Mouse (Mus musculus): ENCODE results near the gene Enc1. TPM values are rescaled to one million over a fixed set of nuclear protein-coding genes. Genes with fewer than 3 reads are reported as not detected.

The Enc1 gene
- polyA plus RNA-seq, 1 experiment: 6.5 TPM

DNA sequence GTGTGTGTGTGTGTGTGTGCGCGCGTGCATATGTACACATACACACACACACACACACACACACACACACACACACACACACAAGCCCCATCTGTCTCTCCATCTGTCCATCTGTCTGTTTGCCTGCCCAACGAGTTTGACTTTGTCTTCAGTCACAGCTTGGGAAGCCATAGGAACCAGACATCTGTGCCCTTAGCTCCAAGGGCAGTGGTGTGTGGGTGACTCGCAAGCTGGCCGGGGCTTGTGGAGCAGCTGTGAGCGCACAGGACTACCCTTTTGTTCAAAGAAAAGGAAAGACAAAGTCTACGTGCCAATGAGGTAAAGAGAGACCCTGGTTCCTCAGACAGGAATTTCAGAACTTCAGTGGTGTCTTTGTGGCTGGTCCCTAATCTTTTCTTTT is 51.1 kb downstream of the Enc1 start:
- TF ChIP-seq POLR2A (IDR thresholded peaks at IDR 0.05; ENCODE audit: borderline replicate concordance, control insufficient read depth, low read depth, low read length) (no peak), CTCF (IDR thresholded peaks at IDR 0.05; ENCODE audit: control insufficient read depth, insufficient read depth, low read length) (no peak)
- Histone ChIP-seq H3K4me1 (ENCODE audit: control insufficient read depth, insufficient read depth, low read length) (no peaks in the 10 kb centered on the region; the same call in 1 of the 2 replicates), H3K4me3 (replicated peaks; ENCODE audit: control insufficient read depth, low read depth, low read length) (no peak overlapping the region), H3K27ac (ENCODE audit: control insufficient read depth, insufficient read depth, low read depth, low read length, poor library complexity) (no peak overlapping the region)
- 82% methylated on average over 8 of the region's 8 CpGs for WGBS

DNA sequence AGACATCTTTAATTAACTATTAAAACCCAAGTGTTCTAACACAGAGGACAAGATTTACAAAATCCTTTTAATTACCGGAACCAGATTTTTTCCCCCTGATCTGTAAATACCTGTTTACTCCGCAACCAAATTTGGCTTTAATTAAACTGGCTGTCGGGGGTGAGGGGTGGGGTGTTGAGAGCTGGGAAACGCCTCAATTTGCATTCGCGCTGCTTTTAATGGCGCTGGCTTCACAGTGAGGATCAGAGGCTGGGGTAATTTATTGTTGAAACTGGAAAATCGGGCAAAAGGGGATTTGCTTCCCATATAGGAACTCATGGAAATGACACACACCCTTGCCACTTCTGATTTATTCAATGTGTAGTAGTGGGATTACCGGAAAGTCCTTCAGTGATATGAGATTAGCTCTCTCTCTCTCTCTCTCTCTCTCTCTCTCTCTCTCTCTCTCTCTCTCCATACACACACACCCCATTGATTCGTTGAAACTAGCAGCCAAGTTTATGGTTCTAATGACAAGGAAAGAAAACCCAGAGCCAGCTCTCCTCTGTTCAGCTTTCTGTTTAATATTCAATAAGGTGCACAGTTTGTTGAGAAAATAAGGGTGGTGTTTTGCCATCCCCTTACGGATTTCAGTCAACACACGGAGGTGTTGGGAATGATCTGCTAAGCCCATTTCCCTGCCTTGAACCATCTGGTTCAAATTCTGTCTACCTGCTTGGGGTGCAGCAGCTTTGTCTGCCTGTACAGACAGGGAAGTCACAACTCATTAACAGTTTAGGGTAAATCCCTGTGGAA is 51.7 kb downstream of the Enc1 start:
- no peak overlapping the region for H3K27ac ChIP-seq (ENCODE audit: control insufficient read depth, insufficient read depth, low read depth, low read length, poor library complexity)
- H3K4me1 ChIP-seq (ENCODE audit: control insufficient read depth, insufficient read depth, low read length): no peaks in the 10 kb centered on the region; the same call in 1 of the 2 replicates
- TF ChIP-seq POLR2A (IDR thresholded peaks at IDR 0.05; ENCODE audit: borderline replicate concordance, control insufficient read depth, low read depth, low read length) (no peak), CTCF (IDR thresholded peaks at IDR 0.05; ENCODE audit: control insufficient read depth, insufficient read depth, low read length) (no peak)
- H3K4me3 ChIP-seq (replicated peaks; ENCODE audit: control insufficient read depth, low read depth, low read length): no peak overlapping the region
- 82% methylated on average over 12 of the region's 12 CpGs for WGBS

DNA sequence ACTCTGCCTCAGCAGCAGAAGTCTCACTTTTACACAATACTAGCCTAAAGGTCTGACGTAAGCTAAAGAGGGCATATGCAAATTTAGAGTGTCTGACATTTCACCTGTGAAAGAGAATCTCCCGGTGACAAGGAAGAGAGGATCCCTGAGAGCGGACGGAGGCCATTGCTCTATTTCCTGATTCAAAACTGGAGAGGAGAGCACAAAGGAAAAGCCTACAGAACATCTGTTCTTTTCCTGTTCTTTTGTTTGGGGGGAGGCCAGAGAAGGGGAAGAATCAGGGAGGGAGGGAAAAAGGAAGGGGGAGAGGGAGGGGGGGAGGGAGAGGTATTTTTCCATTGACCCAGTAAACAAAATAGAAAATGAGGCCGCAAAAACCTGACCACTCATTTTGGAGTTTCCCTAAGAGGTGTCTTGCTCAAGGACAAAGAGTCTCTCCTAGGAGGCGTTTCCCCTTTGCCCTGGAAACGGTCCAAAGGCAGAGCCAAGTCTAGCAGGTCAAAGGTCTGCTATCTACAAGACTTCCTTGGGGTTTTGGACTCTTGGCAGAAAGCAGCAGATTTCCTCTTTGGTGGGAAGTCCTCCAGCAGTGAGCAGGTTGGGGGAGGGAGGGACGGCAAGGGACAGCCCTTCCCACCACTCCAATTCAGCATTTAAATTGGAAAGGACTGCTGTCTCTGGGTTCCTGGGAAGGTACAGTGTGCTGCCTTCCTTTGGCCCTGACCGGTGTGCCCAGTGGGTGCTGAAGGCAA is 54.4 kb downstream of the Enc1 start:
- Histone ChIP-seq H3K27ac (ENCODE audit: control insufficient read depth, insufficient read depth, low read depth, low read length, poor library complexity) (no peak overlapping the region), H3K4me3 (replicated peaks; ENCODE audit: control insufficient read depth, low read depth, low read length) (no peak overlapping the region), H3K4me1 (ENCODE audit: control insufficient read depth, insufficient read depth, low read length) (no peaks in the 10 kb centered on the region; the same call in 1 of the 2 replicates)
- WGBS: 37% methylated on average over 9 of the region's 9 CpGs
- TF ChIP-seq POLR2A (IDR thresholded peaks at IDR 0.05; ENCODE audit: borderline replicate concordance, control insufficient read depth, low read depth, low read length): no peak

- 31% methylated on average over 11 of the region's 11 CpGs for WGBS
- H3K4me1 ChIP-seq (ENCODE audit: control insufficient read depth, insufficient read depth, low read length): no peaks in the 10 kb centered on the region; the same call in 1 of the 2 replicates
- no peak for TF ChIP-seq POLR2A (IDR thresholded peaks at IDR 0.05; ENCODE audit: borderline replicate concordance, control insufficient read depth, low read depth, low read length)
- no peak for TF ChIP-seq CTCF (IDR thresholded peaks at IDR 0.05; ENCODE audit: control insufficient read depth, insufficient read depth, low read length)
Measured at GRCm38 (mm10) chr13:97295853-97296219, 54.9 kb downstream of the Enc1 start.

DNA sequence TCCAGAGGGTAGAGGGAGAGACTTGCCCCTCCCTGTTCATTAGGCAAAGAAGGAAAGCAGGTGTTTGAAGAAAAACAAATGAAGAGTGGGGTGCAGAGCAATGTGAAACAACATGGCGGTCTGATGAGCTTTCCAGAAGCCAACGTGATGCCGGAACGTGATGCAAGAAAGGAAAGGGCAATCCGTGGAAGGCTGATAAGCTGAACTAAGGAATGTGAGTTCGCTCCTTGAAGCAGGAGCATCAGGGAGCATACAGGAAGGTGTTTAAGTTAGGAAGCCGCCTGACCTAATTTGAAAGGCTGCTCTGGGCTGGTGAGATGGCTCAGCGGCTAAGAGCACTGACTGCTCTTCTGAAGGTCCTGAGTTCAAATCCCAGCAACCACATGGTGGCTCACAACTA is 55.4 kb downstream of the Enc1 start:
- no peak for TF ChIP-seq CTCF (IDR thresholded peaks at IDR 0.05; ENCODE audit: control insufficient read depth, insufficient read depth, low read length)
- no peak for TF ChIP-seq POLR2A (IDR thresholded peaks at IDR 0.05; ENCODE audit: borderline replicate concordance, control insufficient read depth, low read depth, low read length)
- Histone ChIP-seq H3K4me1 (ENCODE audit: control insufficient read depth, insufficient read depth, low read length) (no peaks in the 10 kb centered on the region), H3K27ac (ENCODE audit: control insufficient read depth, insufficient read depth, low read depth, low read length, poor library complexity) (no peak overlapping the region), H3K4me3 (replicated peaks; ENCODE audit: control insufficient read depth, low read depth, low read length) (no peak overlapping the region)
- WGBS: 86% methylated on average over 8 of the region's 8 CpGs

More at GRCm38 (mm10) chr13:97295853-97296219, 54.9 kb downstream of the Enc1 start:
- no peak overlapping the region for H3K27ac ChIP-seq (ENCODE audit: control insufficient read depth, insufficient read depth, low read depth, low read length, poor library complexity)
- H3K4me3 ChIP-seq (replicated peaks; ENCODE audit: control insufficient read depth, low read depth, low read length): no peak overlapping the region

GRCm38 (mm10) chr13:97296757-97297156 is 55.9 kb downstream of the Enc1 start:
- no peak for TF ChIP-seq CTCF (IDR thresholded peaks at IDR 0.05; ENCODE audit: control insufficient read depth, insufficient read depth, low read length)
- no peak for TF ChIP-seq POLR2A (IDR thresholded peaks at IDR 0.05; ENCODE audit: borderline replicate concordance, control insufficient read depth, low read depth, low read length)
- H3K4me3 ChIP-seq (replicated peaks; ENCODE audit: control insufficient read depth, low read depth, low read length): no peak overlapping the region
- WGBS: 93% methylated on average over 5 of the region's 5 CpGs

DNA sequence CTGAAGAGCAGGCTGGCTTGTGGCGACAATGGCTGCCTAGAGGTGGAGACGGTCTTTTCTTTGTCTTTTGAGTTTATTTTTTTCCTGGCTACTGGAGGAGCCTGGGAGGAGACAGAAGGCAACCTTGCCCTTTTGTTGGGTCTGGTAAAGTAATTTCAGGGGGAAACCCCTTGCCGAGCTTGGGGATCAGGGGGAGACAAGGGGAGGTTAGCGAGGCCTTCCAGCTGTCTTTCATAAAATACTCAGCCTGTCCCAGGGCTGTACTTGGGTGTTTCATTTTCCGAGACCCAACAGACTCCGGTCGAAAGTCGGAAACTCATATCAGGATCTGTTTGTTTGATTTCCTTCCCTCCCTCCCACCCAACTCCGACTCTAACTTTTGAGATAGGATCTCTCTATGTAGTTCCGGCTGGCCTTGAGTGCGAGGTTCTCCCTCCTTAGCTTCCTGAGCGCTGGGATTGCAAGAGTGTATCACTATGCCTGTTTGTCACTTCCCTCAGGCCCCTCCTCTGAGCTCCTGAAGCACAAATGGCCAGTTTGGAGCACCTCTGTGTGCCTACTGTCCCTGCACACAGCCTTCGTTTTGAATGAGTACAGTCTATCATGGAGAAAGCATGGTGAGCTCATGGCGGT is 56.6 kb downstream of the Enc1 start:
- Histone ChIP-seq H3K27ac (ENCODE audit: control insufficient read depth, insufficient read depth, low read depth, low read length, poor library complexity) (no peak overlapping the region), H3K4me1 (ENCODE audit: control insufficient read depth, insufficient read depth, low read length) (no peaks in the 10 kb centered on the region), H3K4me3 (replicated peaks; ENCODE audit: control insufficient read depth, low read depth, low read length) (no peak overlapping the region)
- no peak for TF ChIP-seq CTCF (IDR thresholded peaks at IDR 0.05; ENCODE audit: control insufficient read depth, insufficient read depth, low read length)
- no peak for TF ChIP-seq POLR2A (IDR thresholded peaks at IDR 0.05; ENCODE audit: borderline replicate concordance, control insufficient read depth, low read depth, low read length)
- 85% methylated on average over 14 of the region's 14 CpGs for WGBS

More at GRCm38 (mm10) chr13:97296757-97297156, 55.9 kb downstream of the Enc1 start:
- Histone ChIP-seq H3K27ac (ENCODE audit: control insufficient read depth, insufficient read depth, low read depth, low read length, poor library complexity) (no peak overlapping the region), H3K4me1 (ENCODE audit: control insufficient read depth, insufficient read depth, low read length) (no peaks in the 10 kb centered on the region)

- no peaks in the 10 kb centered on the region for H3K4me1 ChIP-seq (ENCODE audit: control insufficient read depth, insufficient read depth, low read length)
- TF ChIP-seq CTCF (IDR thresholded peaks at IDR 0.05; ENCODE audit: control insufficient read depth, insufficient read depth, low read length) (no peak), POLR2A (IDR thresholded peaks at IDR 0.05; ENCODE audit: borderline replicate concordance, control insufficient read depth, low read depth, low read length) (no peak)
- no peak overlapping the region for H3K27ac ChIP-seq (ENCODE audit: control insufficient read depth, insufficient read depth, low read depth, low read length, poor library complexity)
- 79% methylated on average over 4 of the region's 4 CpGs for WGBS
- H3K4me3 ChIP-seq (replicated peaks; ENCODE audit: control insufficient read depth, low read depth, low read length): no peak overlapping the region
Measured at GRCm38 (mm10) chr13:97298896-97299295, 58.0 kb downstream of the Enc1 start.

Data from bone marrow, adult 2 months (tissue).